ENCODE assay signal across 15 mouse cellular contexts in the genomic region with DNA sequence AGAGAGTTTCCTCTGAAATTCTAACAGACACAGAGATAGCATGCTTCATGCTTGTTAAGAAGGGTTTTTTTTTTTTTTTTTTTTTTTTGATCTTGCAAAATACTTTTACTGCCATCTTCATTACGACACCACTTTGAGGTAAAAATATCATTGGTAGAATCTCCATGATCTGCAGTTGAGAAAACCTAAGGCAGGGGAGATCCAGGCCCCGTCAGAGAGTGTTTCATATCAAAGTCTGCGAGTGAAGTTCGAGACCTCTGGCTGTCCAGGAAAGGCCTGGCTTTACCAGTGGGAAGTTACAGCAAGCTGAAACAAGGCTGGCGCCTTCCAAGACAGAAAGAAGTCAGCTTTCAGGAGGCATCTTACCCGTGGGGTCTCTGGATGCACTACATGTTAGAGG. TPM values are rescaled to one million over a fixed set of nuclear protein-coding genes. Genes with fewer than 3 reads are reported as not detected.
DNase-seq lines count a peak whose midpoint lies in the region; ATAC-seq and TF ChIP-seq lines count a peak whose summit lies in the region.
"Had no signal": no experiment of that assay in that cellular context is flagged by ENCODE, and none has a peak within 500 bp of the region (broad histone marks: within the 10 kb centered on the region; RNA-seq: fewer than 3 reads in every experiment).

No protein-coding gene starts in this region.

- no peak for TF ChIP-seq POLR2A in bone marrow macrophage, adult 2 months (IDR thresholded peaks at IDR 0.05; ENCODE audit: borderline replicate concordance, low read depth, low read length)

- no peaks in the 10 kb centered on the region for H3K27me3 ChIP-seq in heart, embryonic 14.5 days (ENCODE audit: control insufficient read depth, insufficient read depth, low read length)
- no peaks in the 10 kb centered on the region for H3K27me3 ChIP-seq in liver, postnatal 0 days (ENCODE audit: insufficient read depth, low read length)
- H3K27me3 ChIP-seq in midbrain, embryonic 10.5 days (ENCODE audit: low read depth, poor library complexity, severe bottlenecking): no peaks in the 10 kb centered on the region

- no peak overlapping the region for H3K4me3 ChIP-seq in heart, embryonic 14.5 days (ENCODE audit: control insufficient read depth in 1 of 2, insufficient read depth in 1 of 2, low read depth in 1 of 2, low read length in 2 of 2)
- no peak overlapping the region for H3K4me3 ChIP-seq in bone marrow macrophage, adult 2 months (ENCODE audit: insufficient read depth, low read length)
- H3K4me3 ChIP-seq in liver, postnatal 0 days (ENCODE audit: low read depth, low read length): no peak overlapping the region
- H3K4me3 ChIP-seq in midbrain, embryonic 10.5 days: no peak overlapping the region
- H3K4me3 ChIP-seq: layer of hippocampus, adult 2 months had no signal

- no peaks in the 10 kb centered on the region for H3K9me3 ChIP-seq in heart, embryonic 14.5 days (ENCODE audit: control insufficient read depth, low read length)
- no peaks in the 10 kb centered on the region for H3K9me3 ChIP-seq in liver, postnatal 0 days (ENCODE audit: low read length)
- no peaks in the 10 kb centered on the region for H3K9me3 ChIP-seq in midbrain, embryonic 10.5 days (replicated peaks)

- no peak for DNase-seq in heart, postnatal 10 days
- peak; percentile 57 for DNase-seq in CD4-positive helper T cell, adult 2 months (ENCODE audit: low read depth, low spot score)
- no peak for DNase-seq in liver, postnatal 0 days
- no peak for DNase-seq in left cerebral cortex, postnatal 14 days (ENCODE audit: low spot score in 2 of 2)
- no peak for DNase-seq in midbrain, embryonic 10.5 days (ENCODE audit: low spot score)
- DNase-seq: adrenal gland, adult 2 months; cerebellum, postnatal 10 days; gastrocnemius, postnatal 36 days; kidney, adult 8-10 months; lung, postnatal 14 days; retina, postnatal 1 day had no signal

- H3K36me3 ChIP-seq in heart, embryonic 14.5 days (ENCODE audit: control insufficient read depth, insufficient read depth, low read length): no peaks in the 10 kb centered on the region
- 0 out of 2 replicates have a peak, but pooled peaks cover 3% of the 10 kb centered on the region for H3K36me3 ChIP-seq in liver, postnatal 0 days (replicated peaks; ENCODE audit: insufficient read depth, low read length)
- H3K36me3 ChIP-seq in midbrain, embryonic 10.5 days: no peaks in the 10 kb centered on the region

- no peak overlapping the region for H3K9ac ChIP-seq in heart, embryonic 14.5 days (ENCODE audit: low read length)
- H3K9ac ChIP-seq in liver, postnatal 0 days (replicated peaks): no peak overlapping the region

- H3K4me1 ChIP-seq in heart, embryonic 14.5 days (ENCODE audit: control insufficient read depth in 2 of 2, insufficient read depth in 2 of 2, low read length in 2 of 2): peaks cover 30 to 41% of the 10 kb centered on the region in 2 experiments
- H3K4me1 ChIP-seq in bone marrow macrophage, adult 2 months (ENCODE audit: control insufficient read depth, insufficient read depth, low read length): peaks cover 64% of the 10 kb centered on the region
- H3K4me1 ChIP-seq in liver, postnatal 0 days (ENCODE audit: insufficient read depth): peaks cover 36% of the 10 kb centered on the region
- peaks cover 23% of the 10 kb centered on the region for H3K4me1 ChIP-seq in midbrain, embryonic 10.5 days

- no peak for ATAC-seq in heart, embryonic 14.5 days (ENCODE audit: insufficient number of reproducible peaks, insufficient read depth, low FRiP score, low read depth)
- ATAC-seq in liver, postnatal 0 days: no peak
- ATAC-seq: hindbrain, postnatal 0 days had no signal

- TF ChIP-seq CTCF in bone marrow macrophage, adult 2 months (IDR thresholded peaks at IDR 0.05; ENCODE audit: low read depth, low read length): no peak
- no peak for TF ChIP-seq CTCF in liver, postnatal 0 days (IDR thresholded peaks at IDR 0.05; ENCODE audit: low read depth)

- H3K4me2 ChIP-seq in heart, embryonic 14.5 days (ENCODE audit: low read length): no peak overlapping the region
- H3K4me2 ChIP-seq in liver, postnatal 0 days (ENCODE audit: low read depth, low read length): peak overlapping the region; percentile 33; the same call in 1 of the 2 replicates

- WGBS in heart, embryonic 14.5 days: 52% methylated on average over 6 of the region's 6 CpGs
- WGBS in liver, postnatal 0 days (ENCODE audit: insufficient replicate concordance): 50% methylated on average over 6 of the region's 6 CpGs
- WGBS in midbrain, embryonic 10.5 days: 80% methylated on average over 6 of the region's 6 CpGs

- no peak for TF ChIP-seq EP300 in liver, postnatal 0 days (IDR thresholded peaks at IDR 0.05; ENCODE audit: low read depth)

- H3K27ac ChIP-seq in heart, embryonic 14.5 days (replicated peaks in 1 of 2; ENCODE audit: control insufficient read depth in 1 of 2, insufficient read depth in 1 of 2, low read depth in 2 of 2, low read length in 2 of 2): peak overlapping the region; percentile 36 to 72
- H3K27ac ChIP-seq in bone marrow macrophage, adult 2 months (ENCODE audit: insufficient read depth, low read depth, low read length): peak overlapping the region; percentile 46; the same call in 1 of the 2 replicates
- peak overlapping the region; percentile 46 for H3K27ac ChIP-seq in liver, postnatal 0 days (ENCODE audit: low read depth)
- H3K27ac ChIP-seq in midbrain, embryonic 10.5 days (replicated peaks): no peak overlapping the region
- H3K27ac ChIP-seq: hindbrain, postnatal 0 days; layer of hippocampus, adult 2 months had no signal

- intact Hi-C loops in heart, postnatal 10 days (cut with DNase I): no loop called here
- intact Hi-C loops in left cerebral cortex, postnatal 14 days (cut with DNase I): no loop called here

RNA-seq across cellular contexts. Expression of a gene that starts 21.8 kb away (rescaled TPM):
- 20.6 and 22.4 TPM in 2 replicates for polyA plus RNA-seq in heart, embryonic 14.5 days (2014; fragmentation: Nextera tagmentation; extraction: Ambion mirVana)
- 10 to 100 TPM; 41.1 to 47.5 TPM for total RNA-seq in heart, postnatal 10 days (2021)
- polyA plus RNA-seq in bone marrow macrophage, adult 2 months (2012; ENCODE audit: insufficient read depth, insufficient read length, missing spikeins): 124 and 127 TPM in 2 replicates
- 9.4 and 11.5 TPM in 2 replicates for polyA plus RNA-seq in liver, postnatal 0 days (2015; fragmentation: Nextera tagmentation; extraction: Ambion mirVana)
- 1 to 10 TPM; 7.6 to 7.8 TPM for total RNA-seq in left cerebral cortex, postnatal 14 days (2021)
- polyA plus RNA-seq in midbrain, embryonic 10.5 days (2016; fragmentation: Nextera tagmentation; extraction: Ambion mirVana): 13.9 and 17.6 TPM in 2 replicates
